Mouse (Mus musculus): ENCODE data around the gene Ctsz. TPM values are rescaled to one million over a fixed set of nuclear protein-coding genes. Genes with fewer than 3 reads are reported as not detected.

Gene Ctsz
- polyA plus RNA-seq, 1 experiment, result 162 TPM

DNA sequence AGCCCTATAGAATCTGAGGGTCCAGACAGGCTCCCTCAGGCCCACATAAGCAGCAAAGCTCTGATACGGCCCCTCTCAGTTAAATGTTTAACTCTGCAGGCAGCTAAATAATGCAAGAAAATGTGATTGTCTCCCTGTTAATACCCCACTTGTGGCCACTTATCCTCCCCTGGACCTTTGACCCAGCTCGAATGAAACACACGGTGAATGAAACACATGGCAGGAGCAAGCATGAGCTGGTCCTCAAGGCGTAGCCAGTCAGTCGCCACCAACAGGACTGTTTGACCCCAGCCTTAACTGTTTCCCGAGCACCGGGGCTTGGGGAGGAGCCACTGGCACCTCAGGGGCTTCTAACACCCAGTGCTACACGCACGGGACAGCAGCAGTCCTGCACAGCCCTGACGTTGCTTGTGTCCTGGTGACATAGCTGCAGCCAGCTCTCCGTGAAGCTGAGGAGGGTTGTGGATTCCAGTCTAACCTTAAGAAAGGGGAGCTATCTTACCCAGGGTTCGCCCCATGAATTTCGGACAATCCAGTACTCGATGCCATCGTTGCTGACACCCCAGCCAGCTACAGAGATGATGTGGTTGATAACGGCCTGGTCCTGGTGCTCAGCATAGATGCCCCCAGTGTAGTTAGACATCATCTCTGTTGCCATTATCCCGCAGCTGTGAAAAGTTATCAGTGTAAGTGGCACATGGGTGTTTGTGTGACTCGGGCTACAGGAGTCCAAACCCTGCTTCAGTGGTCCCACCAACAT is 10.6 kb downstream of the Ctsz start:
- Histone ChIP-seq H3K27ac (replicated peaks; ENCODE audit: low read depth, low read length) (no peak overlapping the region), H3K4me1 (ENCODE audit: control insufficient read depth, insufficient read depth, insufficient read length, low read length) (no peaks in the 10 kb centered on the region), H3K4me3 (ENCODE audit: insufficient read depth, low read depth, low read length) (no peak overlapping the region)

GRCm38 (mm10) chr2:174426856-174427255 is 12.0 kb downstream of the Ctsz start:
- Histone ChIP-seq H3K4me1 (ENCODE audit: control insufficient read depth, insufficient read depth, insufficient read length, low read length) (no peaks in the 10 kb centered on the region), H3K27ac (replicated peaks; ENCODE audit: low read depth, low read length) (no peak overlapping the region), H3K4me3 (ENCODE audit: insufficient read depth, low read depth, low read length) (no peak overlapping the region)

DNA sequence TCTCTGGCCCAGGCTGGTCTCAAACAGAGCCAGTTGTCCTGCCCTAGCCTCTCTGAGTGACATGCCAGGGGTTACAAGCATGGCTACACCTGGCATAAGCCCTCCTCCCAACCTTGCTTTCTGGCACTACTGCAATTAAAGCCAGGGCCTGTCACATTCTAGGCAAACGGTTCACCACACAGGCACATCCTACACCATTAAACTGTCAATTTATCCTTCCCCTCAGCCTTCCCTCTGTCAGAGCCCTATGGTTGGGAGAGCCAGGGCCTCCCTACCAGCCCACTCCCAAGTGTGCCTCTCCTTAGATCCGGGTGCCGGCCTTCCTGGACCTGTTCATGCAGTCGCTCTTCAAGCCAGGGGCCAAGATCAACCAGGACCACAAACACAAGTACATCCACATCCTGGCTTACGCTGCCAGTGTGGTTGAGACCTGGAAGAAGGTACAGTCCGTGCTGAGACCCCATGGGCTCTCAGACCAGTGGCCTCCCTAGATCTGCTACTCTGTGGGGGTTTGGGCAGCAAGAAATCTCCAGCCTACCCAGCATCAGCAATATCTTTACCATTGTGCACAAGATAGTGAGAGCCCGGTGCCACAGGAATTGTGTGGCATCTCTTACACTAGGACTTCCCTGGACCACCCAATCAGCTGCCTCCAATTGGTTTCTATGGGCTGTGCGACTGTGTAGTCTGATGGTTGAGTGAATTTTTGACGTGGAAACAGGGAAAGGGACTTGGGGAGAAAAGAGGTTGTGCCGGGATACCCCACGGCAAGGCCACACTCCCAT is 14.3 kb downstream of the Ctsz start:
- H3K4me3 ChIP-seq (ENCODE audit: insufficient read depth, low read depth, low read length), result no peak overlapping the region
- no peaks in the 10 kb centered on the region for H3K4me1 ChIP-seq (ENCODE audit: control insufficient read depth, insufficient read depth, insufficient read length, low read length)

GRCm38 (mm10) chr2:174421107-174421506 is 17.7 kb downstream of the Ctsz start:
- Histone ChIP-seq H3K27ac (replicated peaks; ENCODE audit: low read depth, low read length) (no peak overlapping the region), H3K4me1 (ENCODE audit: control insufficient read depth, insufficient read depth, insufficient read length, low read length) (peaks cover 6% of the 10 kb centered on the region; the same call in 1 of the 2 replicates), H3K4me3 (ENCODE audit: insufficient read depth, low read depth, low read length) (no peak overlapping the region)

More for the DNA sequence above, 14.3 kb downstream of the Ctsz start:
- no peak overlapping the region for H3K27ac ChIP-seq (replicated peaks; ENCODE audit: low read depth, low read length)

- H3K4me1 ChIP-seq (ENCODE audit: control insufficient read depth, insufficient read depth, insufficient read length, low read length), result peaks cover 7% of the 10 kb centered on the region; the same call in 1 of the 2 replicates
- H3K4me3 ChIP-seq (ENCODE audit: insufficient read depth, low read depth, low read length), result peak within 1 kb of the TSS; percentile 86
- peak within 1 kb of the TSS; percentile 22 for H3K27ac ChIP-seq (replicated peaks; ENCODE audit: low read depth, low read length)
These were observed 23.0 kb downstream of the Ctsz start, which contains the start of gene Nelfcd for GRCm38 (mm10) chr2:174415731-174416310. Nelfcd (plus strand) TSS chr2:174415804.

GRCm38 (mm10) chr2:174415001-174415730 is 23.7 kb downstream of the Ctsz start:
- H3K4me3 ChIP-seq (ENCODE audit: insufficient read depth, low read depth, low read length), result no peak overlapping the region
- H3K27ac ChIP-seq (replicated peaks; ENCODE audit: low read depth, low read length), result no peak overlapping the region
- H3K4me1 ChIP-seq (ENCODE audit: control insufficient read depth, insufficient read depth, insufficient read length, low read length), result peaks cover 7% of the 10 kb centered on the region; the same call in 1 of the 2 replicates

DNA sequence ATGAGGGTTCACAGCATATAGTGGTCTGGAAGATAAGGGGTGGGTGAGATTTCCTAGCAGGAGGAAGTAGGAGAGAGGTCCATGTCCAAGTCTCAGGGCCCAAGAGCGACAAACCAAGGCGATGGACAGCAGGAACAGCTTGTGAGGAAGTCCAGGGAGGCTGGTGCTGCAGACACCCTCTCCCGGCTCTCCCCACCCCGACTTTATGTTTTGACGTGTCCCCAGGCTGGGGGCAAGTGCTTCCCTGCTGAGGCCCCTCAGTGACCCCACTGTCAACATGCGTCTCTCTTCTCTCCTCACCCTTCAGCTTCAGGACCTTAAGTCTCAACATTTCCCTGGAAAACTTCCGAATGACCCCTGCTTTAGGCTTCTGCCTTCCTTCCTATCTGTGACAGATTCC is 25.7 kb downstream of the Ctsz start:
- Histone ChIP-seq H3K4me3 (ENCODE audit: insufficient read depth, low read depth, low read length) (no peak overlapping the region), H3K27ac (replicated peaks; ENCODE audit: low read depth, low read length) (no peak overlapping the region), H3K4me1 (ENCODE audit: control insufficient read depth, insufficient read depth, insufficient read length, low read length) (peaks cover 7% of the 10 kb centered on the region; the same call in 1 of the 2 replicates)

- Histone ChIP-seq H3K27ac (replicated peaks; ENCODE audit: low read depth, low read length) (no peak overlapping the region), H3K4me1 (ENCODE audit: control insufficient read depth, insufficient read depth, insufficient read length, low read length) (no peaks in the 10 kb centered on the region), H3K4me3 (ENCODE audit: insufficient read depth, low read depth, low read length) (no peak overlapping the region)
These were observed 28.6 kb downstream of the Ctsz start for GRCm38 (mm10) chr2:174410222-174410621.

DNA sequence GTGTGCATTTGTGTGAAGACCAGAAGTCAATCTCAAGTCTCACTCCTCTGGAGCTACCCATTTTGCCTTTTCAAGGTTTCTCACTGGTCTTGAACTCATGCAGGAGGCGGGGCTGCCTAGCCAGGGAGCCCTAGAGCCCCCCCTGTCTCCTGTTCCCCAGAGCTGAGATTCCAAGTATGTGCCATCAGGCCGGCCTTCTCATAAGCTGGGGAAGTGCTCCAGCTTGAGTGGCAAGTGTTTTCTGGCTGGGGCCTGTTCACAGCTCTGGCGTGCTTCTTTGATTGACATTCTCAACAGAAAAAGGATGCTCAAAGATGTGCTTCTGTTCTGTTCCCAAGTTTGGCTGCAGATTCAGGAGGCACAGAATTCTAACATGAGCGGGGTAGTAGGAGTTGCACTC is 38.4 kb downstream of the Ctsz start:
- H3K4me1 ChIP-seq (ENCODE audit: control insufficient read depth, insufficient read depth, insufficient read length, low read length), result no peaks in the 10 kb centered on the region
- H3K4me3 ChIP-seq (ENCODE audit: insufficient read depth, low read depth, low read length), result no peak overlapping the region
- no peak overlapping the region for H3K27ac ChIP-seq (replicated peaks; ENCODE audit: low read depth, low read length)

DNA sequence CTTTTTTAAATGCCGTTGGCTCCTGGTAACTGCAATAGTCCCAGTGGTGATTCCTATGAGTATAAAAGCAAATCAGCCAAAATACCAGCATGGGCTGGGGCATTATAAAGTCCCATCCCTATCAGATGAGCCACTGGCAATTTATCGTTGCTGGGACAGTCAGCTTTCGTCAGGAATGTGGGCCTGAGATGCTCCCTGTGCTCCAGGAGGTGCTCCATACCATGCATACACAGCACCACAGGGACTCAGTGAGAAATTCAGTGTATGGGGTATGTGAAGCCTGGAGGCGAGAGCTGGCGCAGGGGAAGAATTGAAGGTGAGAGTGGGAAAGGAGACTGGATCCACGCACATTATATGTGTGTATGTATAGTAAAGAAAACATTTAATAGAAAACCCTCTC is 41.0 kb downstream of the Ctsz start:
- H3K27ac ChIP-seq (replicated peaks; ENCODE audit: low read depth, low read length), result no peak overlapping the region
- no peak overlapping the region for H3K4me3 ChIP-seq (ENCODE audit: insufficient read depth, low read depth, low read length)
- 0 out of 2 replicates have a peak, but pooled peaks cover 2% of the 10 kb centered on the region for H3K4me1 ChIP-seq (ENCODE audit: control insufficient read depth, insufficient read depth, insufficient read length, low read length)

DNA sequence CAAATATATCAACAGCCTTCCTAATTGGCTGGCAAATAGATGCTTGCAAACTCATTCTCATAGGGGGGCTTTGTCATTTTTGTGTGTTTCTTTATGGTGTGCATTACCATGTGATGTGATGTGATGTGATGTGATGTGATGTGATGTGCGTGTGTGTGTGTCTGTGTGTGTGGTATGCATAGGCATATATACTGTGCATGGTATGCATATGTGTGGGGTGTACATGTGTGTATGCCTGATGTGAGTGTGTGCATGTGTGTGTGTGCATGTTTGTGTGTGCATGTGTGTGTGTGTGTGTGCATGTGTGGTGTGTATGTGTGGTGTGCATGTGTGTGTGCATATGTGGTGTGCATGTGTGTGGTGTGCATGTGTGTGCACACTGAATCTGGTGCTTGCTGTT is 41.8 kb downstream of the Ctsz start:
- H3K4me3 ChIP-seq (ENCODE audit: insufficient read depth, low read depth, low read length), result no peak overlapping the region
- no peak overlapping the region for H3K27ac ChIP-seq (replicated peaks; ENCODE audit: low read depth, low read length)
- 0 out of 2 replicates have a peak, but pooled peaks cover 2% of the 10 kb centered on the region for H3K4me1 ChIP-seq (ENCODE audit: control insufficient read depth, insufficient read depth, insufficient read length, low read length)

GRCm38 (mm10) chr2:174396643-174397042 is 42.2 kb downstream of the Ctsz start:
- Histone ChIP-seq H3K4me1 (ENCODE audit: control insufficient read depth, insufficient read depth, insufficient read length, low read length) (0 out of 2 replicates have a peak, but pooled peaks cover 2% of the 10 kb centered on the region), H3K27ac (replicated peaks; ENCODE audit: low read depth, low read length) (no peak overlapping the region)

DNA sequence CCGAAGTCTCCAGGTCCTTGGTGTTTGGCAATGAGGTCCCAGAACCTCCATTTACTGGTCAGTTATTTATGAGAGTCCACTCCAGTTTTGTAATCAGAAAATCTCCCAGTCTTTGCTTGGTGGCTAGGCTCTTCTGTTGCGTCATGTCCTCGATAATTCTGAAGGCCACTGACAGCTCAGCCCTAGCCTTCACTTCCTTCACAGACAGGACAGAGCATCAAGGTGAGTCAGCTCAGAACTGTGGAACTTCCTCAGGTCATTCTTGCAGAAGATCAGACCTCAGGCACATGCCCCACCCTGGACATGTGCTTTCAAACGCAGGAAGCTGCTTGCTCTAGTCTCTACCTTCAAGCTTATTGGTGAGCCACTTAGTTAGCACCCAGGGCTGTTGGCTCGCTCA is 45.5 kb downstream of the Ctsz start:
- Histone ChIP-seq H3K27ac (replicated peaks; ENCODE audit: low read depth, low read length) (no peak overlapping the region), H3K4me3 (ENCODE audit: insufficient read depth, low read depth, low read length) (no peak overlapping the region)

More at GRCm38 (mm10) chr2:174396643-174397042, 42.2 kb downstream of the Ctsz start:
- no peak overlapping the region for H3K4me3 ChIP-seq (ENCODE audit: insufficient read depth, low read depth, low read length)

DNA sequence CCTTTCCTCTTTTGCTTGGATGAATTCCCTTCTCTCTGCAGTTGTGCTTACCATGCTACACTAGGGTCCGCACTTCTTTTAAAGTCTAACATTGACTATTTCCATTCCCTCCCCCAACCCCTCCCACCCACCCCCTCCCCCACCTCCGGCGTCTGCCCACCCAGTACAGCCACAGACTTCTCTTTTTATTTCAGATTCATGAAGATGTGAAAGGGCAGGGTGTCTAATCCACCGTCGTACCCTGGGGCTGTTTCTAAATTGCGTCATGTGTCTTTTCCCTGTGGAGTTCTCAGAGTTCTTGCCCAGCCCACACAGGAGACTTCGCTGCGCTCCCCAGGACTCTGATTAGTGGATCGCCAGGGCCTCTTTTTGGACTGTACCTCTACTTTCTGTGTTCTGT is 46.3 kb downstream of the Ctsz start:
- H3K27ac ChIP-seq (replicated peaks; ENCODE audit: low read depth, low read length), result no peak overlapping the region
- H3K4me3 ChIP-seq (ENCODE audit: insufficient read depth, low read depth, low read length), result no peak overlapping the region
- H3K4me1 ChIP-seq (ENCODE audit: control insufficient read depth, insufficient read depth, insufficient read length, low read length), result 0 out of 2 replicates have a peak, but pooled peaks cover 2% of the 10 kb centered on the region

More for the DNA sequence above, 45.5 kb downstream of the Ctsz start:
- 0 out of 2 replicates have a peak, but pooled peaks cover 2% of the 10 kb centered on the region for H3K4me1 ChIP-seq (ENCODE audit: control insufficient read depth, insufficient read depth, insufficient read length, low read length)

Measured in brown adipose tissue, adult 24 weeks (tissue).